Mouse (Mus musculus): ENCODE measurements at regions not wholly inside any gene's neighbourhood (a gene's known extent, or its start where the extent isn't known, plus 50 kb on each side); places are given as distances from the start of the nearest gene placed in this dataset.

DNA sequence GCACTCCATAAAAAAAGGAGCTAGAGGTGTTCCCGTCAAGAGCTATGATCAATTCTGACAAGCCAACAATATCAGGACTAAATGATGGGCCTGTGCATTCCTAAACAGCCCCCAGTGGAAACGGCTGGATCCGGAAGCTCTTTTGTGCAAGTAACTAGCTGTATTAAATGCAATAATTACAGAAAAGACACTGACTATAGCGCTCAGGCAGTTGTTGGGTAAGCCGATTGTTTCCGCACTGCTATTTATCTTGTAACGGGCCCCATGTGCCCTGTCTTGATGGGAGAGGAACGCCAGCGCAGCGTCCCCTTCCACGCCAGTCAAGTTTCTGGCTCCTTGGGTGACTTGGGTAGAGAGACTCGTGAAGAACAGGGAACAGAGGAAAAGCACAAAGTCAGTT is 142.4 kb upstream of the Sp8 start:
- no peak for ATAC-seq (ENCODE audit: low FRiP score, low TSS enrichment)
- Histone ChIP-seq H3K4me3 (ENCODE audit: low read depth, low read length) (no peak overlapping the region), H3K9me3 (ENCODE audit: control insufficient read depth, low read length) (no peaks in the 10 kb centered on the region), H3K27me3 (ENCODE audit: control insufficient read depth, insufficient read depth, low read length) (no peaks in the 10 kb centered on the region), H3K4me1 (replicated peaks; ENCODE audit: control insufficient read depth, insufficient read depth) (no peaks in the 10 kb centered on the region), H3K36me3 (ENCODE audit: control insufficient read depth, insufficient read depth, low read length) (no peaks in the 10 kb centered on the region), H3K4me2 (replicated peaks; ENCODE audit: low read depth) (no peak overlapping the region), H3K27ac (replicated peaks) (no peak overlapping the region), H3K9ac (ENCODE audit: low read length) (no peak overlapping the region)
- no peak for DNase-seq (ENCODE audit: low spot score)
- WGBS = 32% methylated on average over 12 of the region's 12 CpGs
- TF ChIP-seq EP300 (optimal IDR thresholded peaks at IDR 0.05) (no peak), CTCF (IDR thresholded peaks at IDR 0.05; ENCODE audit: low read depth) (no peak)

DNA sequence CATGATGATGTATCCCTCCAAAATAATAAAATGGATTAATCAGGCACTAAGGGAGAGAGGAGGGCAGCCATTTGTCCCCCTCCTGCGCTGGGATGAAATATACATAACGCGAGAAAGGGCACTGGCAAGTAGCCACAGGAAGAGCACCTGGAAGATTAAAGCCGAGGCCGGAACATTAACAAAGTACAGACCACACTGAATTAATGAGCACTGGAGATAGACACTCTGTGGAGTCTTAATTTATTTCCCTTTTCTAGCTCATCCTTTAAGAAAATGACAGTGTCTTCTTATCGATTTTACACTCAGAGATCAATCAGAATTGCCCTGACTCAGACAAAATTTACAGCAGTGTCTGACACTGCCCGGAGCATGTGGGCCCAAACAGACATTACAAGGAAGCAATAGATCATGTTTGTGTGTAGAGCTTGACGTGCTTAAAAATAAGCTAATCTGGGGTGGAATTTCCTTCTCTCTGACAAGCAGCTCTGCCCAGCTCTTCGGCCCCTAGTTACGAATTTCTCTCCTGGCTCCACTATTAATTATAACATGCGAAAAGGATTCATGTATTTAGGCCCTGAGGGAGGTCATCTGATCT is 143.0 kb upstream of the Sp8 start:
- WGBS = 25% methylated on average over 11 of the region's 11 CpGs
- no peaks in the 10 kb centered on the region for H3K27me3 ChIP-seq (ENCODE audit: control insufficient read depth, insufficient read depth, low read length)
- no peaks in the 10 kb centered on the region for H3K36me3 ChIP-seq (ENCODE audit: control insufficient read depth, insufficient read depth, low read length)
- ATAC-seq (ENCODE audit: low FRiP score, low TSS enrichment) = no peak
- no peak overlapping the region for H3K4me2 ChIP-seq (replicated peaks; ENCODE audit: low read depth)
- no peaks in the 10 kb centered on the region for H3K9me3 ChIP-seq (ENCODE audit: control insufficient read depth, low read length)
- no peak overlapping the region for H3K9ac ChIP-seq (ENCODE audit: low read length)
- no peaks in the 10 kb centered on the region for H3K4me1 ChIP-seq (replicated peaks; ENCODE audit: control insufficient read depth, insufficient read depth)
- DNase-seq (ENCODE audit: low spot score) = no peak
- TF ChIP-seq EP300 (optimal IDR thresholded peaks at IDR 0.05) = no peak
- no peak for TF ChIP-seq CTCF (IDR thresholded peaks at IDR 0.05; ENCODE audit: low read depth)
- no peak overlapping the region for H3K4me3 ChIP-seq (ENCODE audit: low read depth, low read length)
- H3K27ac ChIP-seq (replicated peaks) = no peak overlapping the region

DNA sequence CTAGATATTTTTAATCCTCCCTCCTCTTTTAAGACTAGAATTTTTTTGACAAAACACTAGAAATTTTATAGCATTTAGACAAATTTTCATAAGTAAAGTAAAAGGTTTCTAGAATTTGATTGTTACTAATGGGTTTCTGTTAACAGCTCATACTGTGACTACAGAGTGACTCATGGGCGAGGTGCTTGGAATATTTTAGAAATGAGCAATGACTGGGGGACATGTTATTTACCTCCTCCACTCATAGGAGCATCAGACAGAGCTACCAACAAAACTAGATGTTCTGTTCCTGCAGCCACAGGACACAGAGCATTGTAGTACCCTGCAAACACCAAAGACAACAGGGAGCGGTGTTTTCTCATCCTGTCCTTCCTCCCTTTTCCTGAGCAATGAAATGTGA is 144.3 kb upstream of the Sp8 start:
- no peak for TF ChIP-seq EP300 (optimal IDR thresholded peaks at IDR 0.05)
- no peak for TF ChIP-seq CTCF (IDR thresholded peaks at IDR 0.05; ENCODE audit: low read depth)
- Histone ChIP-seq H3K4me2 (replicated peaks; ENCODE audit: low read depth) (no peak overlapping the region), H3K4me3 (ENCODE audit: low read depth, low read length) (no peak overlapping the region), H3K27me3 (ENCODE audit: control insufficient read depth, insufficient read depth, low read length) (no peaks in the 10 kb centered on the region), H3K9ac (ENCODE audit: low read length) (no peak overlapping the region), H3K27ac (replicated peaks) (no peak overlapping the region), H3K9me3 (ENCODE audit: control insufficient read depth, low read length) (no peaks in the 10 kb centered on the region), H3K4me1 (replicated peaks; ENCODE audit: control insufficient read depth, insufficient read depth) (no peaks in the 10 kb centered on the region), H3K36me3 (ENCODE audit: control insufficient read depth, insufficient read depth, low read length) (no peaks in the 10 kb centered on the region)
- DNase-seq (ENCODE audit: low spot score) (no peak), ATAC-seq (ENCODE audit: low FRiP score, low TSS enrichment) (no peak)
- 88% methylated on average over 2 of the region's 2 CpGs for WGBS

DNA sequence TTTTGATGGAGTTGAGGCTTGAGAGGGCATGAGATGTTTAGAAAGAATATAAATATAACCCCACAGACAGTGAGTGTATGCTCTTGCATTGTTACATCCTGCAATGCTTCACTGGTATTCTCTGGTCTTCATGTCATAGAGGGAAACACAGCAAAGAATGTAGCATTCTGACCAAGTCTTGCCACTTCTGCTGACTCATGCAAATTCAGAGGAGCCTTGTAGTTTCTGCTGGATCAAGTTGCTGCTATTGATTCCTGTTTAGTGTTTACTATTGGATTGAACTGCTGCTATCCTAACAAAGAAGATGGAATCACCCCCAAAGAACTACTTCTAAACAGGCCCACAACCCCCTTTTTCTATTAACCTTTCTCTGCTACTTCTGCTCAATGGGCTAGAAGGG is 148.0 kb upstream of the Sp8 start:
- Histone ChIP-seq H3K36me3 (ENCODE audit: control insufficient read depth, insufficient read depth, low read length) (no peaks in the 10 kb centered on the region), H3K4me1 (replicated peaks; ENCODE audit: control insufficient read depth, insufficient read depth) (no peaks in the 10 kb centered on the region), H3K4me3 (ENCODE audit: low read depth, low read length) (no peak overlapping the region), H3K9me3 (ENCODE audit: control insufficient read depth, low read length) (no peaks in the 10 kb centered on the region), H3K9ac (ENCODE audit: low read length) (no peak overlapping the region), H3K27ac (replicated peaks) (no peak overlapping the region), H3K27me3 (ENCODE audit: control insufficient read depth, insufficient read depth, low read length) (no peaks in the 10 kb centered on the region), H3K4me2 (replicated peaks; ENCODE audit: low read depth) (no peak overlapping the region)
- DNase-seq (ENCODE audit: low spot score) (no peak), ATAC-seq (ENCODE audit: low FRiP score, low TSS enrichment) (no peak)
- TF ChIP-seq EP300 (optimal IDR thresholded peaks at IDR 0.05) (no peak), CTCF (IDR thresholded peaks at IDR 0.05; ENCODE audit: low read depth) (no peak)

DNA sequence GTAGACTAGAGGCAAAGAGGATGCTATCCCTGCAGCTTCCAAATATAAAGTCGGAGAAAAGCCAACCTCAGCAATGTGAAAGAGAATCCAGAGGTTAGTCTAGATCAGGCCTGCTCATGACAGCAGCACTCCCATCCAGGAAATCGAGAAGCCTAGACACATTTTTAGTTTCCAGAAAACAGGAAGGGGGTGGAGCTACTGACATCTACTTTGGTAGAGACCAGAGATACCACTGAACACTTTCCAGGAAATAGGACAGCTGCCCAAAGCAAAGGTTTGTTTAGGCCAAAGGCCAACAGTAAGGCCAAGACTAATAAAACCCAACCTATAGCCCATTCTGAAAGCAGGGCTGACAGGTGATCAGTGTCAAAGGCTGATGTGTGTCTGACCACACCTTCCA is 151.4 kb upstream of the Sp8 start:
- WGBS = 76% methylated on average over 2 of the region's 2 CpGs
- H3K4me3 ChIP-seq (ENCODE audit: low read depth, low read length) = no peak overlapping the region
- TF ChIP-seq EP300 (optimal IDR thresholded peaks at IDR 0.05) = no peak
- no peak for TF ChIP-seq CTCF (IDR thresholded peaks at IDR 0.05; ENCODE audit: low read depth)
- no peak overlapping the region for H3K4me2 ChIP-seq (replicated peaks; ENCODE audit: low read depth)
- H3K9me3 ChIP-seq (ENCODE audit: control insufficient read depth, low read length) = no peaks in the 10 kb centered on the region
- DNase-seq (ENCODE audit: low spot score) = no peak
- no peak overlapping the region for H3K27ac ChIP-seq (replicated peaks)
- no peaks in the 10 kb centered on the region for H3K4me1 ChIP-seq (replicated peaks; ENCODE audit: control insufficient read depth, insufficient read depth)
- no peaks in the 10 kb centered on the region for H3K27me3 ChIP-seq (ENCODE audit: control insufficient read depth, insufficient read depth, low read length)
- no peaks in the 10 kb centered on the region for H3K36me3 ChIP-seq (ENCODE audit: control insufficient read depth, insufficient read depth, low read length)
- H3K9ac ChIP-seq (ENCODE audit: low read length) = no peak overlapping the region
- ATAC-seq (ENCODE audit: low FRiP score, low TSS enrichment) = no peak

DNA sequence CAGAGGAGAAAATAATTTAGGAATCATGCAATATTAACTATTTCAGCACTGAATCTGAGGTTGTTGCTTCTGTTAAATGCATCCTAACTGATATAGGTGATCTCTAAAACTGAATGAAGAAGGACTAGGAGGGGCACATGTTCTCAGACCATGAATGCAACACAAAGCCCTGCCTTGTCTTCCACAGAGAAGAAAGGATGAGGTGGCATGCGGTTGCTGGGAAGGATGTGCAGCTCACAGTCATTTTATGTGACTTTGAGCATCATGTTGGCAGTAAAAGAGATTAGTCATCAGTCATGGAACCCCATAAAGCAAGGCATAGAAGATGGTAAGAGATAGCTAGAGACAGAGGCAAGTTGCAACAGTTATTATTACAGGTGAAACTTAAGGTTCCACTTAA is 163.2 kb upstream of the Sp8 start:
- H3K4me2 ChIP-seq (replicated peaks; ENCODE audit: low read depth) = no peak overlapping the region
- no peak for DNase-seq (ENCODE audit: low spot score)
- no peak overlapping the region for H3K27ac ChIP-seq (replicated peaks)
- no peaks in the 10 kb centered on the region for H3K27me3 ChIP-seq (ENCODE audit: control insufficient read depth, insufficient read depth, low read length)
- WGBS = 91% methylated on average over 1 of the region's 1 CpGs
- TF ChIP-seq CTCF (IDR thresholded peaks at IDR 0.05; ENCODE audit: low read depth) (no peak), EP300 (optimal IDR thresholded peaks at IDR 0.05) (no peak)
- H3K4me3 ChIP-seq (ENCODE audit: low read depth, low read length) = no peak overlapping the region
- no peaks in the 10 kb centered on the region for H3K4me1 ChIP-seq (replicated peaks; ENCODE audit: control insufficient read depth, insufficient read depth)
- H3K9me3 ChIP-seq (ENCODE audit: control insufficient read depth, low read length) = no peaks in the 10 kb centered on the region
- ATAC-seq (ENCODE audit: low FRiP score, low TSS enrichment) = no peak
- H3K9ac ChIP-seq (ENCODE audit: low read length) = no peak overlapping the region
- H3K36me3 ChIP-seq (ENCODE audit: control insufficient read depth, insufficient read depth, low read length) = no peaks in the 10 kb centered on the region
